Mouse (Mus musculus) spleen, postnatal 14 days (tissue): ENCODE measurements at regions not wholly inside any gene's neighbourhood (a gene's known extent, or its start where the extent isn't known, plus 50 kb on each side); places are given as distances from the start of the nearest gene placed in this dataset.

Experiments used
- DNase-seq, 2 experiments: peaks; one replicate each; pipeline ENCODE4 v3.0.0; 2021 to 2022; ENCODE audit warnings: low spot score in 2 of 2

GRCm38 (mm10) chr2:128334757-128335500 lies 209.1 kb downstream of the Bcl2l11 start:
- no peak for DNase-seq

GRCm38 (mm10) chr2:128337192-128337591 lies 211.4 kb downstream of the Bcl2l11 start:
- no peak for DNase-seq

DNA sequence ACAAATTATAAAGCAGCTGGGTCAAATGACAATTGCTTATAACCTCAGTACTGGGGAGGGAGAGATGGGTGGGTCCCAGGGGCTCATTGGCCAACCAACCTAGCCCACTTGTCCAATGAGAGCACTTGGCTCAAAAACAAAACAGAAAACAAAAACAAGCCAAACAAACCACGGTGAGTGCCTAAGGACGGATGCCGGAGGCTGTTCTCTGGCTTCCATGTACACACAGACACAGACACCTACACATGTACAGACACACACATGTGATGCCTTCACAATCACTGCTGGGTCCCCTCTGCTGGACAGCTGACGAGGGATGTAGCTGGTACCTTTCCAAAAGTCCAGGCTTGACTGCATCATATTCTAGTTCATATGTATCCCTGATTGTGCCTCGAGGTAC lies 212.0 kb downstream of the Bcl2l11 start:
- DNase-seq, result no peak

- no peak for DNase-seq
Measured at GRCm38 (mm10) chr2:128338474-128338873, 212.6 kb downstream of the Bcl2l11 start.

- no peak for DNase-seq
Measured at GRCm38 (mm10) chr2:128339061-128339642, 213.3 kb downstream of the Bcl2l11 start.

DNA sequence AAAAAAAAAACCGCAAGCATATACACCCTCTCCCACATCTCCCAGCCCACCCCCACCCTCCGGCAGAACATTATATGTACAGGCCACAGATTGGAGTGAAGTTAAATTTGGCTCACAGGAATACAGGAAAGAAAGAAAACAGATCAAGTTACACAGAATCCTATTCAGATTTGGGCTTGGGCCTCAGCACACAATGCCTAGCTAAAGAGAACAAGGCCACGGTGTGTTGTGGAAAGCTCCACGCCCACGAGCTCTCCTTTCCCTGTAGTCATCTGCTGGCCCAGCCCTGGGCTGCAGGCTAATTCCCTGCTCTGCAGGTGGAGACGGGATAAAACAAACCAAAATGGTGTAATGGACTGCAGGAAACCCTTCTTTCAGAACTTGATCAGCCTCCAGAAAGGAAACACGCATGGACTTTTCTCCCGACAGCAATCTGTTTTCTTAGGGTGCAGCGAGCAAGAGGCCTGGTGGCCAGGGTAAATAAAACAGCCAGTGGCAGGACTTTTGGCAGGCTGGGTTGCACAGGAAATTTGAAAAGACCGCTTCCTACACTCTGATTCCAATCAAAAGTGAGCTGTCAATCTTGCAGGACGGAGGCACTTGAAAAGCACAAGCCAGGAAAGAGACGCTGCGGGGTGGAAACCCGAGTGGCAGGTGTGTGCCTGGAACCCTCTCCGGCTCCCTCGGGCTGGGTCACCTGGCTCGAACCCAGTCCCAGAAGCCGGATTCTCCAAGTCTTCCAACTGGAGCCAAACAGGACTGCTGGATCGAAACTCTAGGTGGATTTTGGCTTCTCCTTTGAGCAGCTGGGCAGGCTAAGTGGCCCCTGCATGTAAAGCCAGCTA lies 214.0 kb downstream of the Bcl2l11 start:
- no peak for DNase-seq

GRCm38 (mm10) chr2:128340631-128341240 lies 214.9 kb downstream of the Bcl2l11 start:
- DNase-seq, result no peak

DNA sequence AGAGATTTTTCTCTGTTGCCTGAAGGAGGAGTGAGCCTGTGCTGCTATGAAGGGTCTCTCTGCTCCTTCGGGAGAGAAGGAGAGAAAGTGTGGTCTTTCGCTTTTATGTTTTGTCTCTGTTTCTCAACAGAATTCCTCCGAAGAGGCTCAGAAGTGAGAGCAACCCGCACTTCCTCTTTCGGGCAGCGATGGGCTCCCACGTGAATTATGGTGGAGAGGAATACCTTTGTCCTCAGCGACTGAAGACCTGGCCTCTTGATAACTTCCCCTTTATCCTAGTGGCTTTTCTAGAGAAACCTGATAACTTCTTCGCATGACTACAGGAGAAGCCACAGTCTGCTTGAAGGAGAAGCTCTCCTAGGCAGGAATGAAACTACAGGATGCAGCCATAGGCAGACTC lies 216.4 kb downstream of the Bcl2l11 start:
- DNase-seq, result no peak

DNA sequence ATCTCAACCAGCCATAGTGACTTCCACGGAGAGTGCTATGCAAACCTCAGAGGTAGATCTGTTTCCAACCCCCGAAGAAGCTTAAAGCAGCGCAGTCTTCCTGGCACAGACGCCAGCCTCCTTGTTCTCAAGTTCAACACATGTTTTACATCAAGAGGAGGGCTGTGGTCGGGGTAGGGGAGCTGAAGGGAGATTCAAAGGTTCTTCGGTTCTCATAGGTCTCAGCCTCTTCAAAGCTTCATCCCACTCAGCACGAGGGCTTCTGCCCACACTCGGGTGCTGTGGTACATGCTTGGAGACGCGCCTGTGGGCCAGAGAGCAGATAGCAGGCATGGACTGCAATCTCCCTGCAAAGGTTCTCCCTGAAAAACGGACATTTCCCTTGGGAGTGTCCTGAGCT lies 219.7 kb downstream of the Bcl2l11 start:
- DNase-seq, result no peak

DNA sequence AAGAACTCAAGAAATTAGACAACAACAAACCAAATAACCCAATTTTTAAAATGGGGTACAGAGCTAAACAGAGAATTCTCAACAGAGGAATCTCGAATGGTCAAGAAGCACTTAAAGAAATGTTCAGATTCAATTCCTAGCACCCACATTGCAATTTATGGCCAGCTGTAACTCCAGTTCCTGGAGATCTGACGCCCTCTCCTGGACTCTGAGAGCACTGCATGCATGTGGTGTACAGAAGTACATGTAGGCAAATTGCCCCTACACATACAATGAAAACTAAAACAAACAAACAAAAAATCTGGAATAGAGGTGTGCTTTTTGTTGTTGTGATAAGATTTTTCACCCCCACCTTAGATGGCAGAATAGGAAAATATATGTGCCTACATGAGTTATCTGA lies 222.7 kb downstream of the Bcl2l11 start:
- DNase-seq, result no peak

- no peak for DNase-seq
Measured at GRCm38 (mm10) chr2:128351405-128351804, 225.6 kb downstream of the Bcl2l11 start.

- no peak for DNase-seq
Measured at GRCm38 (mm10) chr2:128352533-128352932, 226.7 kb downstream of the Bcl2l11 start.

DNA sequence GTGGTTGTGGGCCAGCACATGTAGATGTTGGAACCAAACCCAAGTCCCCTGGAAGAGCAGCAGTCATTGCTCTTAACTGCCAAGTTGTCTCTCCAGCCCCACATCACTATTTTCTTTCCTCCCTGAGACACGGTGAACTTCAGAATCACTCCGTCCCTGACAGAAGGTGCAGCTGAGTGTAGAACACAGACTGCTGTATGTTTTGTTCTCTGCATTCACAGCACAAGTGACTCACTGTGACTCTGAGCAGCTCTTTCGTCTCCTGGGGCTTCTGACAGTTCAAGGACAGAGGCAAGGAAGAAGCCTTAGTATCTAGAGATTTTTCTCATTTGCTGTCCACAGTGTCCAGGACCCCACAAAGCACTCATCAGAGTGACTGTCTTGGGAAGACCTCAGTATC lies 227.6 kb downstream of the Bcl2l11 start:
- no peak for DNase-seq

- DNase-seq, result no peak
Measured at GRCm38 (mm10) chr2:128356326-128356725, 230.5 kb downstream of the Bcl2l11 start.

- DNase-seq, result no peak
Measured at GRCm38 (mm10) chr2:128359106-128359505, 231.9 kb upstream of the Spdye4c start.

DNA sequence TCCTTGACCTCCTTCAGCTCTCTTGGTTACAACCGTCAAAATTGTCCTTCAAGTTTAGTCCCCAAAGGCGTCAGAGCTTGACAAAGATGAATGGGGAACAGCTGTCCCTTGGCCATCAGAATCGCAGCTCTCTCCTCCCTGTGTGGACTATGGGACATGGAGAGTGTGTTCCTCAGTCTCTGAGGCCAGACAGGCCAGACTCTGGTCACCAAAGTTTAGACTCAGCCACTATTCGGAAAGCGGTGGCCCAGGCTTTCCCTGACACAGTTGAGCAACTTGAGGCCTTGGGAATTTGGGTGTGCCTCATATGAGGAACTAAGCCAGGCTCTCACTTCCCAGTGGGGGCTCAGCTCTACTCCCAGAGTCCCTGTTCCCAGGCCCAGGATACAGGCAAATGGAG lies 230.5 kb upstream of the Spdye4c start:
- no peak for DNase-seq

GRCm38 (mm10) chr2:128361436-128361835 lies 229.6 kb upstream of the Spdye4c start:
- no peak for DNase-seq

- no peak for DNase-seq
Measured at GRCm38 (mm10) chr2:128364161-128364560, 226.8 kb upstream of the Spdye4c start.

DNA sequence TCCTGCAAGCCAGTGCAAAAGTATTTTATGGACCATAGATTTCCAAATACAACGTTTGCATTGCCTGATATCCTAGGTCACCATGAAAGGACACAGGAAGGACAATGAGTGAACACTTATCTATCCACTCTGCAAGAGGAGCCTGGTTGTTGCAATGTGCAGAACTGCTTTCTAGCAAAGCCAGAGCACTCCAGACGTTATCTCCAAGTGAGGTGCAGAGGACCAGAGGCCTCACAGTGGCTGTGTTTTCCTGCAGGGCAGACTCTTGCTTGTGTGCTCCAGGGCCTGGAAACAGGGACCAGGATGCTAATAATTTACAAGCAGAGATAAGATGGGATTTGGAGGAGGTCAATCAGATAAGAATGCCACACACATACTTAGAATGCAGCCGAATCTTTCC lies 226.0 kb upstream of the Spdye4c start:
- DNase-seq, result no peak

DNA sequence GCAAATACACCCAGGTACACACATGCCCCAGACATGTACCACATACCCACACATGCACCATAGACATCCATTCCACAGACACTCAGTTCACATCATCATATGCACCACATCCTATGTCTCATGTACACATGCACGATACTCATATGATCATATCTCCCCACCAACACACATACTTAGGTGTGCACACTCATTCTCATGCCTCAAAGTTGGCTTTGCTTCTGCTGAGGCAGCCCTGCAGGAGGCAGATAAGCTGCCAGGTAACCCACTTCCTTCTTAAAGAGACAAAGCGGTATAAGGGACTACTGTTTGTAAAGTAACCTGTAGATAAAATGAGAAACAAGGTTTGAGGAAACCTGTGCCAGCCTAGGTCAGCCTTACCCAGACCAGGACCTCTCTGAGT lies 225.2 kb upstream of the Spdye4c start:
- DNase-seq, result no peak

- no peak for DNase-seq
Measured at GRCm38 (mm10) chr2:128367266-128368150, 223.5 kb upstream of the Spdye4c start.
